Mouse (Mus musculus): ENCODE data around the gene Trub1.

Gene Trub1

GRCm38 (mm10) chr19:57437042-57437441, 15.7 kb upstream of the Trub1 start:
- in situ Hi-C loops (cut with MboI; ENCODE audit: unreplicated experiment in 2 of 2) = no loop called here

- in situ Hi-C loops (cut with MboI; ENCODE audit: unreplicated experiment in 2 of 2) = no loop called here
Measured at GRCm38 (mm10) chr19:57439296-57439695, 13.4 kb upstream of the Trub1 start.

- in situ Hi-C loops (cut with MboI; ENCODE audit: unreplicated experiment in 2 of 2) = no loop called here
Measured at GRCm38 (mm10) chr19:57441501-57441900, 11.2 kb upstream of the Trub1 start.

GRCm38 (mm10) chr19:57442936-57443657, 9.6 kb upstream of the Trub1 start:
- in situ Hi-C loops (cut with MboI; ENCODE audit: unreplicated experiment in 2 of 2) = no loop called here

- in situ Hi-C loops (cut with MboI; ENCODE audit: unreplicated experiment in 2 of 2) = no loop called here
Measured at GRCm38 (mm10) chr19:57445049-57445448, 7.7 kb upstream of the Trub1 start.

GRCm38 (mm10) chr19:57450849-57451248, 1.9 kb upstream of the Trub1 start:
- in situ Hi-C loops (cut with MboI; ENCODE audit: unreplicated experiment in 2 of 2) = loop anchor here (5.0 to 10.0 kb wide), 2 partner anchors 39 to 286 kb away; no protein-coding TSS in a partner anchor

GRCm38 (mm10) chr19:57451762-57452161, 950 bp upstream of the Trub1 start:
- in situ Hi-C loops (cut with MboI; ENCODE audit: unreplicated experiment in 2 of 2) = loop anchor here (5.0 to 10.0 kb wide), 2 partner anchors 39 to 287 kb away; no protein-coding TSS in a partner anchor

- in situ Hi-C loops (cut with MboI; ENCODE audit: unreplicated experiment in 2 of 2) = loop anchor here (5.0 to 10.0 kb wide), 2 partner anchors 41 to 288 kb away; no protein-coding TSS in a partner anchor
Measured at GRCm38 (mm10) chr19:57453218-57453600, 497 bp downstream of the Trub1 start.

- in situ Hi-C loops (cut with MboI; ENCODE audit: unreplicated experiment in 2 of 2) = loop anchor here (5.0 to 10.0 kb wide), 4 partner anchors 123 to 293 kb away; no protein-coding TSS in a partner anchor
Measured at GRCm38 (mm10) chr19:57455286-57455960, 2.7 kb downstream of the Trub1 start.

GRCm38 (mm10) chr19:57457075-57457474, 4.4 kb downstream of the Trub1 start:
- in situ Hi-C loops (cut with MboI; ENCODE audit: unreplicated experiment in 2 of 2) = loop anchor here (5.0 to 10.0 kb wide), 4 partner anchors 125 to 295 kb away; no protein-coding TSS in a partner anchor

- in situ Hi-C loops (cut with MboI; ENCODE audit: unreplicated experiment in 2 of 2) = no loop called here
Measured at GRCm38 (mm10) chr19:57463741-57464140, 11.0 kb downstream of the Trub1 start.

- in situ Hi-C loops (cut with MboI; ENCODE audit: unreplicated experiment in 2 of 2) = no loop called here
Measured at GRCm38 (mm10) chr19:57465742-57466141, 13.0 kb downstream of the Trub1 start.

- in situ Hi-C loops (cut with MboI; ENCODE audit: unreplicated experiment in 2 of 2) = no loop called here
Measured at GRCm38 (mm10) chr19:57471033-57471432, 18.3 kb downstream of the Trub1 start.

GRCm38 (mm10) chr19:57472169-57472568, 19.5 kb downstream of the Trub1 start:
- in situ Hi-C loops (cut with MboI; ENCODE audit: unreplicated experiment in 2 of 2) = no loop called here

- in situ Hi-C loops (cut with MboI; ENCODE audit: unreplicated experiment in 2 of 2) = no loop called here
Measured at GRCm38 (mm10) chr19:57473301-57473700, 20.6 kb downstream of the Trub1 start.

- in situ Hi-C loops (cut with MboI; ENCODE audit: unreplicated experiment in 2 of 2) = no loop called here
Measured at GRCm38 (mm10) chr19:57475298-57475697, 22.6 kb downstream of the Trub1 start.

- in situ Hi-C loops (cut with MboI; ENCODE audit: unreplicated experiment in 2 of 2) = no loop called here
Measured at GRCm38 (mm10) chr19:57477310-57477709, 24.6 kb downstream of the Trub1 start.

- in situ Hi-C loops (cut with MboI; ENCODE audit: unreplicated experiment in 2 of 2) = no loop called here
Measured at GRCm38 (mm10) chr19:57478056-57478455, 25.3 kb downstream of the Trub1 start.

- in situ Hi-C loops (cut with MboI; ENCODE audit: unreplicated experiment in 2 of 2) = loop anchor here in 1 of 2 experiments (5.0 kb wide), 1 partner anchor 162 kb away; no protein-coding TSS in a partner anchor
Measured at GRCm38 (mm10) chr19:57479886-57480655, 27.4 kb downstream of the Trub1 start.

GRCm38 (mm10) chr19:57481743-57482259, 29.1 kb downstream of the Trub1 start:
- in situ Hi-C loops (cut with MboI; ENCODE audit: unreplicated experiment in 2 of 2) = loop anchor here in 1 of 2 experiments (5.0 kb wide), 1 partner anchor 160 kb away; no protein-coding TSS in a partner anchor
